Mouse (Mus musculus): Measurements from ENCODE around the gene Pex12.
"Not testable (repeated sequence)": the region's sequence is repeated elsewhere in the genome, so short reads cannot be mapped to it uniquely, and the experiment has no call there.

Pex12 gene

DNA sequence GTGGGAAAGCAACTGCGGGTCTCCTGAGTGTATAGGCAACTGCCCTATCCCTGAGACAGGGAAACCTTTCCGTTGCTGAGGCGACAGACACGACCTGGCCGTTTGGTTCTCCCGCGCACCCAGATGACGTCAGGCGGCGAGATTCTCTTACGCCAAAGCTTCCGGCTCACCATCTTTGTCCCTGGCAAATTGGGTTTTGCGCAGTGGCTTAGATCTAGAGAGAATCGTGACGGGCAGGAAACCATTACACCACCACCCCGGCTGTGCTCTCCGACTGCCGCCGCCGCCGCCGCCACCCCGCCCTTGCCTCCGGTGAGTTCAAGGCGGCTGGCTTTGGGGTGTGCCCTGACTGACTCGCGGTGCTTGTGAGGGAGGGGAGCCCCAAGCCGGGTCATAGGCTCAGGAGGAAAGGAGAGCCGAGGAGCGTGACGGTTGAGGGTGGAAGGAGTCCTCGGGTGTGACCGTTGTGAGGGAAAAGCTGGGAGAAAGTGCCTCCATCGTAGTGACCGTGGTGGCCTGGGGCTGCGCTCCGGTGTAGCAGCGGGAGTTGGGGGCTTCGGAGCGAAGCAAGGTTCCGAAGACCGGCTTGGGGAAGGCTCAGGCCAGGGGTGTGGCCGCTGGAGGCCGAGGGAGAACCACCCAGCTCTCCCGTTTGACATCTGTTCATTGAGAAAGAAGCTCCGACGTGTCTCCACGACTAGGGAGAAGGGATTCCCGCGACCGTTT is at the start of gene Pex12:
Gene Pex12, minus strand, starts transcription at position 61 of the 726 bp plus-strand sequence.
- peak; percentile 97 for DNase-seq (ENCODE audit: low read depth, low spot score)

GRCm38 (mm10) chr11:83341716-83342245 is 39.4 kb upstream of the Pex12 start:
- DNase-seq (ENCODE audit: low read depth, low spot score), result no peak

- no peak for DNase-seq (ENCODE audit: low read depth, low spot score)
These were observed 37.3 kb upstream of the Pex12 start for GRCm38 (mm10) chr11:83339705-83340104.

GRCm38 (mm10) chr11:83335826-83336225 is 33.4 kb upstream of the Pex12 start:
- DNase-seq (ENCODE audit: low read depth, low spot score), result no peak

DNA sequence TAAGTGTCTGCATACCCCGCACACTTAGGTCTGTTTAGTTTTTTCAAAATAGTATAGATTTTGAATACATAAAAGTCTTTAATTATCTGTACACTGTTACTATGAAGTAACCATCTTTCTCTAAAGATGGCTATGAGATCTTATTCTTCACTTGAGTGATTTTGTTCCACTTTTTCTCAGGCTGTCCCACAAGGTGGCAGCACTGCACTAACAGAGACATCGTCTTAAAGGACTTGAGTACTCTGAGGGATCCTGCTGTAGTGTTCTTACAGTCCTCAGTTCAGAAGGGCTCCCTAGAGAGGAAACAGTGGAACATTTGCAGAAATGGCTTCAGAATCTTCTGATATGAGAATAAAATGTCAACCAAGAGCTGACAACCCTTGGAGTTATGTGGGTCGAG is 25.0 kb upstream of the Pex12 start:
- peak; percentile 74 for DNase-seq (ENCODE audit: low read depth, low spot score)

- DNase-seq (ENCODE audit: low read depth, low spot score), result not testable (repeated sequence)
These were observed 24.3 kb upstream of the Pex12 start for GRCm38 (mm10) chr11:83326692-83327091.

- DNase-seq (ENCODE audit: low read depth, low spot score), result no peak
These were observed 16.7 kb upstream of the Pex12 start for GRCm38 (mm10) chr11:83319048-83319447.

DNA sequence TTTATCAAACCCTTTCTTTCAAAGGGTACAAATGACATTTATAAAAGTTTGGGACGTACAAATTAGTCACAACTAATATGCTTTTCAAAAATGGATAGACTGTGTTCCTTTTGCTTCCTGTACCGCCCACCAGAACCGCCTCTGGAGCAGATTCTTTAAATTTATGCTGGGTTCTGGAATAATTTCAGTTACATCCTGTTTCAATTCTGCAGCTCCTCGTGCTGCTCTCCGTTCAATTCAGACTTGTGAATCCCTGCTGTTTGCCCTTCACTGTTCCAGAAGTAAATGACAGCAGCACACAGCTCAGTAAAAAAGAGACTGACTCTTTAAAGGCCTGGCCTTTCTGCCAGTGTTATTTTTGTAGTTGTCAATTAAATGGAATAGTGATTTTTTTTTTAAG is 10.1 kb upstream of the Pex12 start:
- no peak for DNase-seq (ENCODE audit: low read depth, low spot score)

DNA sequence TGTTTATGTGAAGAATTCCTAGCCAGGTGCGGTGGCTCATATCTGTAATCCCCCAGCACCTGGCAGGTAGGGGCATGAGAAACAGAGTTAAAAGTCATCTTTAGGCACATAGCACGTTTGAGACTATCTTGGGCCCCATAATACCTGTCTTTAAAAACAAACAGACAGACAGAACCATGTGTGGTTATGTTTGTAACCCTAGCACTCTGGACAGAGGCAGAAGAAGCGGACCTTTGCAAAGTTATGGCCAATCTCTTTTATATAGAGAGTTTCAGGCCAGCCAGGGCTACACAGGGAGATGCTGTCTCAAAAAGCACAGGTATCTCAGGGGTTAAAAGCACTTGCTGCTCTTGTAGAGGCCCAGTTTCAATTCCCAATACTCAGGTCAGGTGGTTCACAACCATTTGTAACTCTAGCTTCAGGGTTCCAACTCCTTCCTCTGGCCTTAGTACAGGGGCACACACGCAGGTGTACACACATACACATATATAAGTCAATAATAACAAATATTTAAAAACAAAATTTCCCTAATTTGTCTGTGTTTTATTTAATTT is 4.4 kb upstream of the Pex12 start:
- peak; percentile 57 for DNase-seq (ENCODE audit: low read depth, low spot score)

GRCm38 (mm10) chr11:83304485-83304884 is 2.1 kb upstream of the Pex12 start:
- no peak for DNase-seq (ENCODE audit: low read depth, low spot score)

DNA sequence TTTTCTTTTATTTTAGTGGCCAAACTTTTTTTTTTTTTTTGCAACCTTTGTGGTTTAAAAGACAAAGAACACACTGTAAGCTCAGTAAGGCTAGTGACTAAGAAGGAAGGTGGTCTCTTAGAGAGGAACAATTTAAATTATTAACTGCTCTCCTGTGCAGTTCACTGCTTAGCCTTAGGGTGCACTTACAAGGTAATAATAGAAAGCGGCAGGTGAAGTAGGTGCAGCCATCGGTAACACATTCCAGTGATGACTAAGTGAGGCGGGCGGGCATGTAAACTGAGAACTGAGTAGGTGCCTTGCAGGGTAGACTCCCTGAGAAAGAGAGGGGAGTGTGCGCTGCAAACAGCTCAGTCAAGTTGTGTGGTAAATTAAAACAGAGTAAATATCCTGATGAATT is 1.4 kb upstream of the Pex12 start:
- peak; percentile 40 for DNase-seq (ENCODE audit: low read depth, low spot score)

DNA sequence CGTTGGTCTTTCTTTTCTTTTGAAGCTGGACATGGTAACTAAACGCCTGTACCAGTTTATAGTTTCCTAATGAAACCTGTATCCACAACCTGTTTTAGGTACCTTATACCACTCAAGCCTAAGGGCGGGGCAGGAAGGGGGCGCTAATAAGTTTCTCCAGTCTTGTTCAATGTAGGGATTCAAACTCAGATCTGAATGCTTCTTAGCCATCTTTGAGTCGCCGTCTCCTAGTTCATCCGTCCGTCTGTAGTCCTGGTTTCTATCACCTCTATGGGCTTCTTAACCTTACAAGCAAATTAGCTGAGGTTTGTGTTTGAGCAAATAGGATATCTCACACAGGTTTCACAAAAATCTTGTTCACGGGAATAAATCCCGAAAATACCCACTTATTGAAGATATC is 262 bp downstream of the Pex12 start:
- DNase-seq (ENCODE audit: low read depth, low spot score), result no peak

- no peak for DNase-seq (ENCODE audit: low read depth, low spot score)
These were observed 955 bp downstream of the Pex12 start for GRCm38 (mm10) chr11:83301431-83301831.

GRCm38 (mm10) chr11:83299724-83300123 is 2.7 kb downstream of the Pex12 start:
- DNase-seq (ENCODE audit: low read depth, low spot score), result no peak

GRCm38 (mm10) chr11:83298225-83299195 is 3.9 kb downstream of the Pex12 start, which contains the start of gene Ap2b1:
Ap2b1 (plus strand) TSS chr11:83299024.
- DNase-seq (ENCODE audit: low read depth, low spot score), result peak; percentile 98

DNA sequence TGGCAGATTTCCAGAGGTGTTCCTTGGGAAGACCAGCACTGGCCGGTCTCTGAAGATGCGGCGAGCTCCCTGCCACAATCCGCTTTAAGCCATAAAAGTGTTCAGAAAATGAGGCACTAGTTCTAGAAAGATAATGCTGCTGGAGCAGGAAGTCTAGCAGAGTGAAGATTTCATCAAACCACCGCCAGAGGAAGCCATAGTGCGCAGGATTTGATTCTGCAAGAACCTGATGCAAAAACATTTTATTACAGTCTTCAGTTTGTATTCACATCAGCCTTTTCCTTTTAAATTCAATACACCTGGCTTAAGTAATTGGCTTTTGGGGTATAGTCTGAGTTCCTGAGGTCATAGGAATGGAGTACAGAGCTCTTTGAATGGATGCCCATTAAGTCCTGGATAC is 4.6 kb downstream of the Pex12 start:
- DNase-seq (ENCODE audit: low read depth, low spot score), result no peak

GRCm38 (mm10) chr11:83294133-83294532 is 8.3 kb downstream of the Pex12 start:
- no peak for DNase-seq (ENCODE audit: low read depth, low spot score)

- DNase-seq (ENCODE audit: low read depth, low spot score), result peak; percentile 19
These were observed 9.2 kb downstream of the Pex12 start for GRCm38 (mm10) chr11:83293182-83293581.

DNA sequence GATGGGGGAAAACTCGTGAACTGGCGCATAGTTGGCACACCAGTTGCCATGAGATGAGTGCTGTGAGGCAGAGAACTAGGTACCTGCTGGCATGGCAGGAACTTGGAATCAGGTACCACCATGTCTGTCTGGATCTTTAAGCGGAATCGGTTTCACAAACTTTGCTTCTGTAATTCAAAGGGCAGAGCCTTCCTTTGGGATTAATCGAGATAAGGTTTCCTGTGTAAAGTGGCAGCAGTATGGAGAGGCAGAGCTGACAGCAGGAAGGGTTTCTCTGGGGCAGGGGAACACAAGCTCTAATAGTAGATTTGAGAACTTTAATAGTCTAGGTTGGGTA is 10.2 kb downstream of the Pex12 start:
- DNase-seq (ENCODE audit: low read depth, low spot score), result peak; percentile 65

DNA sequence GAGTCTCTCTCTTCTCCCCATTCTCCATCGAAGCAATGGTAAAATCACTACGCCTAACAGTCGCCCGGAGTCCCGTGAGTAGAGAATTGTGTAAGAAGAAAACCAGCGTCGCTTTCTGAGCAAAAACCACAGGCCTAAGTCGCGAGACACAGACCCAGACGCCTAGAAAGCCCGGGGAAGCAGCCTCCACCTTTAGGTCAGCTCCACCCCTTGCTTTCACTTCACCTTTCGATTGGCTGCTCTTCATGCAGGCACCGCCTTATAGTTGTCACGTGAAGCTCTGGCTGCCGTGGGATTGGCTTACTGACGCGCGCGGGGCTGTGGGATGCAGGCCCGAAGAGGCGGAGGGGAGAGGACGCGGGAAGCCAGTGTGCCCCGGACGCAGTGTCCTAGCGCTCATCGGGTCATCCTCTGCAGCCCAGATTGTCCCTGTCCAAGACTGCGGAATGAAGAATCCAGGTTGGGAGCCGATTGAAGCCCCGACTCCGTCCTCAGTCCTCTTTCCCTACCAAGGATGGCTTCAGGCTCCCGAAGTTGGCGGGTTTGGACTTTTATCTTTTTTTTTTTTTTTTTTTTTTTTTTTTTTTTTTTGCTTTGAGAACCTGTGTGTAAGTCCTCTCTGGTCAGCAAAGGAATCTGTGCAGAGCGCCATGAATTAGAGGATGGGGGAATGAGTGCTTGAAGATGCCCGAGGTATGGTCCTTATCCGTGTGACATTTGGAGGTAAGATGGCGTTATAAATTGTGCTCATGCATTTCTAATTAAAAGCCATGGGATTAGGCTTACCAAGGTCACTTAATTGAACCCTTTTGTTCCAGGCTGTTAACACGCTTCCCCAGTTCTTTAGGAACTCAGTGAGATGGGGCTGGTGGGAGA is 10.8 kb downstream of the Pex12 start:
- peak; percentile 97 for DNase-seq (ENCODE audit: low read depth, low spot score)

DNA sequence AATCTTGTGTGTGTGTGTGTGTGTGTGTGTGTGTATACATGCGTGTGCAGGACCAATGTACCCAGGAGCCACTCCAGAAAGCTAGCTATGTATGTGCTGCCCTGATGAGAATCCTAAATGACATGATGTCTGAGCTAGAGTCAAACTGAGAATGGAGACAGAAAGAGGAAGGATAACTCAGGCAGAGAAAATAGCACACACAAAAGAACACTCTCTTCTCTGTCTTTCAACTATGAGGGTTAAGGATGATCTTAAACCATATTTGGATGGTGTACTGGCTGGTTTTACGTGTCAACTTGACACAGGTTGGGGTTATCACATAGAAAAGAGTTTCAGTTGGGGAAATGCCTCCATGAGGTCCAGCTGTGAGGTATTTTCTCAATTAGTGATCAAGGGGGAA is 12.8 kb downstream of the Pex12 start:
- peak; percentile 85 for DNase-seq (ENCODE audit: low read depth, low spot score)
